Mouse (Mus musculus) neutrophil, adult 83 days (primary cell): ENCODE results near the gene Olfr31. TPM values are rescaled to one million over a fixed set of nuclear protein-coding genes. Genes with fewer than 3 reads are reported as not detected.

Experiments
- total RNA-seq, 2 experiments: library from RNA; stranded (reverse); gene quantifications; one replicate each; pipeline ENCODE4 v1.2.4; 2023

Gene Olfr31
- total RNA-seq = not detected

DNA sequence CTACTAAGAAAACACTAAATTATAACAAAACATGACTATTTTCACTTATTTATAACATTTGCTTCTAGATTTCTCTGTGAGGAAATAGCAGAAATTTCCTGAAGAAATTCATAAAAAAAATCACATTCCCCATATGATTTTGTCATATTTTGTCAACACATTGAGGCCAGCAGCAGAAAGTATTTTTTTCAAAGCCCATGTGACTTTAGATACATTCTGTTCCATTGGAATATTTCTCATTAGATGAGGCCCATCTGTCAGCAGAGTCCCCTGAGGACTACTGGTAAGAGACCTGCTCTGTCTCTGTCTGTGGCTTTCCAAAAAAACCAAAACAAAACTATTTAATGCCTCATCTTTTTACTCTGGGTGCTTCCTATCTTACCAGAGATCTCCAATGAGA lies at the start of gene Olfr31:
TSS of gene Olfr31 (plus strand) at position 301 of the 400 bp plus-strand sequence.

DNA sequence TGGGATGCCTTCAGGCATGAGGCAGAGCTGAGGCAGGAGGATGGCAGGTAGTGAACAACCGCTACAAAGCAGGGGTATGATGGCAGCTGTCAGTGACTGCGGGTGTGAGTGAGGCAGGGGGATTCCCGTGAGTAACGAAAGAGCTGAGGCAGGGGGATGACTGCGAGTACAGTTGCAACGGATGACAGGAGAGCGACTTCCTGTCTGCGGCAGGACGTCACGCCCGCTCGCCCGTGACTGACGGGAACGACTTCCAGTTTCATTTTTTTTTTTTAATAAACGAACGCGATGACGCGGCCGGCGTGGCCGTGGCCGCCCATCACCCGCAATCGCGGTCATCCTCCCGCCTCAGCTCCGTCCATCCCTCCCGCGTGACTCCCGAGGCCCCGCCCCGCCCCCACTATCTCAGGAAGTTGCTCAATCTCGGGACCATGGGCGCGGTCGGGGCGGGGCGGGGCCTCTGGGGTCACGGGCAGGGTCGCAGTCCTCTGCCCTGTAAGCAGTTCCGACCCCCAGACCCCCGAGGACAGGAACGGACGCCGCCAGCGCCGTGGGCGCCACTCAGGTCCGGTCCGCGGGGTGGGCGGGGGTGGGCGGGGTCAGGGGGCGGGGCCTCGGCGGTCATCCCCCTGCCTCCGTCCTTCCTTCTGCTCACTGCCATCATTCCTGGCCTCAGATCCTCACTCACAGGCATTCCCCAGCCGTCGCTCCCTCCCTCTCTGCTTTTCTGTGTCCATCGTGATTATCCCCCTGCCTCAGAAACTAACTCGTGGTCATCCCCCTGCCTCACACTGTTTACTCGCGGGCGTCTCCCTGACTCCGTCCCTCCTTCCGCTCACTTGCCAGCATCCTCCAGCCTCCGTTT lies 23.6 kb downstream of the Olfr31 start, which contains the start of gene Il3ra:
TSS of gene Il3ra (plus strand) at position 328 of the 865 bp plus-strand sequence.

Other genes with a start within 250 kb of the Olfr31 start
- gene Psmd6, start 201.8 kb upstream of the Olfr31 start, total RNA-seq = 10 to 100 TPM; 57.6 to 59.4 TPM
- not detected for gene Olfr720, start 136.0 kb upstream of the Olfr31 start, total RNA-seq
- gene Il3ra, start 23.4 kb downstream of the Olfr31 start, total RNA-seq = 10 to 100 TPM; 33.6 to 36.0 TPM
- not detected for gene Olfr721-ps1, start 78.5 kb downstream of the Olfr31 start, total RNA-seq